Mouse (Mus musculus): ENCODE data around the gene Pdyn. TPM values are rescaled to one million over a fixed set of nuclear protein-coding genes. Genes with fewer than 3 reads are reported as not detected.
A peak's percentile ranks its signal among the peaks of the same experiment; 100 is the strongest.

Gene Pdyn
- not detected for total RNA-seq (2021)
- long read RNA-seq, experiment 1 = 0 reads
- long read RNA-seq, experiment 2 = 0 reads

- no peak for DNase-seq
- intact Hi-C loops (cut with DNase I; ENCODE audit: low total_unique reads) = no loop called here
These were observed at the start of gene Pdyn for GRCm38 (mm10) chr2:129699484-129700158. Pdyn (minus strand) TSS chr2:129699844.

- intact Hi-C loops (cut with DNase I; ENCODE audit: low total_unique reads) = no loop called here
- no peak for DNase-seq
These were observed 42.4 kb upstream of the Pdyn start for GRCm38 (mm10) chr2:129742016-129742415.

- intact Hi-C loops (cut with DNase I; ENCODE audit: low total_unique reads) = no loop called here
- no peak for DNase-seq
These were observed 40.9 kb upstream of the Pdyn start for GRCm38 (mm10) chr2:129740515-129740914.

- intact Hi-C loops (cut with DNase I; ENCODE audit: low total_unique reads) = no loop called here
These were observed 34.4 kb upstream of the Pdyn start for GRCm38 (mm10) chr2:129734031-129734430.

GRCm38 (mm10) chr2:129729681-129730080, 30.0 kb upstream of the Pdyn start:
- intact Hi-C loops (cut with DNase I; ENCODE audit: low total_unique reads) = no loop called here
- DNase-seq = no peak

More at GRCm38 (mm10) chr2:129734031-129734430, 34.4 kb upstream of the Pdyn start:
- no peak for DNase-seq

GRCm38 (mm10) chr2:129715671-129716070, 16.0 kb upstream of the Pdyn start:
- intact Hi-C loops (cut with DNase I; ENCODE audit: low total_unique reads) = no loop called here
- DNase-seq = peak; percentile 51

GRCm38 (mm10) chr2:129713026-129713544, 13.4 kb upstream of the Pdyn start:
- DNase-seq = no peak
- intact Hi-C loops (cut with DNase I; ENCODE audit: low total_unique reads) = no loop called here

- intact Hi-C loops (cut with DNase I; ENCODE audit: low total_unique reads) = no loop called here
- DNase-seq = peak; percentile 9
These were observed 3.6 kb downstream of the Pdyn start for GRCm38 (mm10) chr2:129696059-129696458.

- no peak for DNase-seq
- intact Hi-C loops (cut with DNase I; ENCODE audit: low total_unique reads) = no loop called here
These were observed 5.3 kb downstream of the Pdyn start for GRCm38 (mm10) chr2:129694303-129694702.

GRCm38 (mm10) chr2:129692694-129693093, 7.0 kb downstream of the Pdyn start:
- intact Hi-C loops (cut with DNase I; ENCODE audit: low total_unique reads) = no loop called here
- DNase-seq = no peak

- DNase-seq = no peak
- intact Hi-C loops (cut with DNase I; ENCODE audit: low total_unique reads) = no loop called here
These were observed 9.9 kb downstream of the Pdyn start for GRCm38 (mm10) chr2:129689694-129690093.

- DNase-seq = no peak
- intact Hi-C loops (cut with DNase I; ENCODE audit: low total_unique reads) = no loop called here
These were observed 11.5 kb downstream of the Pdyn start for GRCm38 (mm10) chr2:129688036-129688625.

- peak; percentile 40 for DNase-seq
- intact Hi-C loops (cut with DNase I; ENCODE audit: low total_unique reads) = no loop called here
These were observed 12.7 kb downstream of the Pdyn start for GRCm38 (mm10) chr2:129686908-129687307.

GRCm38 (mm10) chr2:129684014-129684413, 15.6 kb downstream of the Pdyn start:
- intact Hi-C loops (cut with DNase I; ENCODE audit: low total_unique reads) = no loop called here
- DNase-seq = peak; percentile 15

- intact Hi-C loops (cut with DNase I; ENCODE audit: low total_unique reads) = no loop called here
- DNase-seq = no peak
These were observed 19.4 kb downstream of the Pdyn start for GRCm38 (mm10) chr2:129680236-129680635.

- intact Hi-C loops (cut with DNase I; ENCODE audit: low total_unique reads) = loop anchor here (5.0 kb wide), 1 partner anchor 177 kb away; no protein-coding TSS in a partner anchor
These were observed 20.6 kb downstream of the Pdyn start for GRCm38 (mm10) chr2:129679066-129679465.

GRCm38 (mm10) chr2:129677664-129678063, 22.0 kb downstream of the Pdyn start:
- intact Hi-C loops (cut with DNase I; ENCODE audit: low total_unique reads) = loop anchor here (2.0 to 5.0 kb wide), 2 partner anchors 175 to 197 kb away; no protein-coding TSS in a partner anchor
- no peak for DNase-seq

More at GRCm38 (mm10) chr2:129679066-129679465, 20.6 kb downstream of the Pdyn start:
- DNase-seq = no peak

- DNase-seq = peak; percentile 80
- intact Hi-C loops (cut with DNase I; ENCODE audit: low total_unique reads) = loop anchor here (5.0 kb wide), 1 partner anchor 173 kb away; no protein-coding TSS in a partner anchor
These were observed 24.6 kb downstream of the Pdyn start for GRCm38 (mm10) chr2:129674935-129675634.

- DNase-seq = no peak
- intact Hi-C loops (cut with DNase I; ENCODE audit: low total_unique reads) = no loop called here
These were observed 27.7 kb downstream of the Pdyn start for GRCm38 (mm10) chr2:129671911-129672310.

GRCm38 (mm10) chr2:129662484-129662883, 37.2 kb downstream of the Pdyn start:
- DNase-seq = no peak
- intact Hi-C loops (cut with DNase I; ENCODE audit: low total_unique reads) = loop anchor here (5.0 kb wide), 1 partner anchor 160 kb away; no protein-coding TSS in a partner anchor

All from gastrocnemius, postnatal 14 days (tissue).